Mouse (Mus musculus) telencephalon, adult 2 months (tissue): ENCODE results near the gene Rngtt.
"Not testable (repeated sequence)": the region's sequence is repeated elsewhere in the genome, so short reads cannot be mapped to it uniquely, and the experiment has no call there.

Source experiments
- DNase-seq: peaks from one replicate; pipeline ENCODE4 v3.0.0-alpha.2; 2011; ENCODE audit warnings: low read depth, low spot score

The Rngtt gene

GRCm38 (mm10) chr4:33428856-33429255 lies 118.7 kb downstream of the Rngtt start:
- DNase-seq = no peak

GRCm38 (mm10) chr4:33441864-33442263 lies 131.8 kb downstream of the Rngtt start:
- no peak for DNase-seq

- DNase-seq = no peak
These were observed 136.2 kb downstream of the Rngtt start for GRCm38 (mm10) chr4:33446265-33446664.

GRCm38 (mm10) chr4:33446881-33447280 lies 136.8 kb downstream of the Rngtt start:
- no peak for DNase-seq

GRCm38 (mm10) chr4:33450356-33450755 lies 140.2 kb downstream of the Rngtt start:
- not testable (repeated sequence) for DNase-seq

- DNase-seq = peak; percentile 26
These were observed 149.7 kb downstream of the Rngtt start for GRCm38 (mm10) chr4:33459851-33460250.

- no peak for DNase-seq
These were observed 154.3 kb downstream of the Rngtt start for GRCm38 (mm10) chr4:33464432-33464831.

- no peak for DNase-seq
These were observed 155.8 kb downstream of the Rngtt start for GRCm38 (mm10) chr4:33465871-33466270.

- no peak for DNase-seq
These were observed 156.9 kb downstream of the Rngtt start for GRCm38 (mm10) chr4:33466970-33467399.

- DNase-seq = peak; percentile 83
These were observed 157.5 kb downstream of the Rngtt start for GRCm38 (mm10) chr4:33467627-33468026.

GRCm38 (mm10) chr4:33468151-33468550 lies 158.0 kb downstream of the Rngtt start:
- DNase-seq = no peak

GRCm38 (mm10) chr4:33470671-33471302 lies 160.7 kb downstream of the Rngtt start:
- no peak for DNase-seq

GRCm38 (mm10) chr4:33478011-33478785 lies 168.1 kb downstream of the Rngtt start:
- DNase-seq = no peak

GRCm38 (mm10) chr4:33481721-33482120 lies 171.6 kb downstream of the Rngtt start:
- no peak for DNase-seq

- DNase-seq = no peak
These were observed 175.9 kb downstream of the Rngtt start for GRCm38 (mm10) chr4:33486050-33486449.

- no peak for DNase-seq
These were observed 181.0 kb downstream of the Rngtt start for GRCm38 (mm10) chr4:33491108-33491507.

GRCm38 (mm10) chr4:33494377-33494776 lies 184.3 kb downstream of the Rngtt start:
- DNase-seq = no peak

GRCm38 (mm10) chr4:33496985-33497384 lies 186.9 kb downstream of the Rngtt start:
- no peak for DNase-seq

GRCm38 (mm10) chr4:33497657-33498056 lies 187.5 kb downstream of the Rngtt start:
- no peak for DNase-seq

- DNase-seq = no peak
These were observed 188.2 kb downstream of the Rngtt start for GRCm38 (mm10) chr4:33498160-33498874.

GRCm38 (mm10) chr4:33506638-33507037 lies 196.5 kb downstream of the Rngtt start:
- DNase-seq = no peak

GRCm38 (mm10) chr4:33510544-33510943 lies 200.4 kb downstream of the Rngtt start:
- DNase-seq = no peak
